Mouse (Mus musculus) thymus, adult 2 months (tissue): ENCODE measurements around the gene Vmn2r8.

Experiments
- CTCF ChIP-seq: fragments of 200-500 bp; IDR thresholded peaks from 2 replicates; pipeline ENCODE4 v1.5.1; 2012; ENCODE audit warnings: mild to moderate bottlenecking, control low read depth, low read length, moderate library complexity, borderline replicate concordance; ENCODE audit not compliant: control insufficient read depth, poor library complexity, insufficient read depth; ENCODE audit errors: extremely low read depth
- POLR2A ChIP-seq: fragments of 200-500 bp; IDR thresholded peaks from 2 replicates; pipeline ENCODE4 v1.6.1; 2012; ENCODE audit warnings: mild to moderate bottlenecking, low read length, control low read depth, moderate library complexity; ENCODE audit not compliant: control insufficient read depth, poor library complexity, insufficient read depth; ENCODE audit errors: extremely low read depth

- no peak for TF ChIP-seq POLR2A
- TF ChIP-seq CTCF = no peak
Measured at GRCm38 (mm10) chr5:108849466-108849865, 40.8 kb upstream of the Vmn2r8 start.
